Mouse (Mus musculus) forelimb bud, embryonic 11.5 days (tissue): Measurements from ENCODE around the gene Ppm1a.
"Not testable (repeated sequence)": the region's sequence is repeated elsewhere in the genome, so short reads cannot be mapped to it uniquely, and the experiment has no call there.

ENCODE experiments used
- DNase-seq: peaks from one replicate; pipeline ENCODE4 v3.0.0-alpha.2; 2012; ENCODE audit warnings: low read depth, low spot score

The Ppm1a gene

DNA sequence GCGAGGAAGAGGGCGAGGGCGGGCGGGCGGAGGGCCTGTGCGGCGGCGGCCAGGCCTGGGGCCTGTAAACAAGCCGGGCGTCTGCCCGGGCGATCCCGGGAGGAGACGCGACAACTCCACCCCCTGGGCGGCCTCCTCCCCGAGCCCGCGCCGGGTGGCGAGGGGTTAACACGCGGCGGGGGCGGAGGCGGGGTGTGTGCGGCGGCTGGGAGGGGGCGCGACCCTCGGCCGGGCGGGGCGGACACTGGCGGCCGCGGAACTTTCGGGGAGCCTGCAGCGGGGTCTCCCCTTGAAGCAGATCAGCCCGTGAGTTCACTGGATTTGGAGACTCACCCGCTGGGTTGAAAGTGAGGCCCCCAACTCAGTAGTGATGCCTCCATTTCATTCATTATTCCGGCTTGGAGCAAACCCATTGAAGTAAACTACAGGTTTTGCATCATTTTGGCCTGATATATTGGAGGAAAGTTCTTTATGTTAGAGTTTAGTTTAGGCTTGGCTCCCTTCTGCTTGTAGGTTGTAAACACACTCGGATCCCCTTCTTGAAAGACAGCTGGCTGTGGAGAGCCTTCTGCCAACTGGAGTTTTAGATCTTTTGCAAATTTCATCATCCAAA is 4.5 kb downstream of the Ppm1a start:
- DNase-seq, result peak; percentile 46

DNA sequence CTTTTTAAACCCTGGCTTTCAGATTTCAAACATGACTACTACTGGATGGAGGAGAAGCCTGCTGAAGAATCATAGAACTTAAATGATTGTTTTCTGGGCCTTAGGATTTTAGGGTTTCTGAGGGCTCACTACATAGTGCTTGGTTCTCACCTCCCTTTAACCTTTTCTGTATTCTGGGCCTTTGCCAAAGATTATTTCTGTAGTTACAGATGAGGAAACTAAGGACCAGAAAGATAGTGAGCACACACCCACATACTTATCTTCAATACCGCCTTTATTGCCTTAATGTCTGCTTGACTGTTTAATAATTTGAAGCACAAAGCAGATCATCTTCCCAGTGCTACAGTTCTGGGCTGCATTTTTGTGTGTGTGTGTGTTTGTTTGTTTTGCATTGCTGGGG is 5.2 kb downstream of the Ppm1a start:
- no peak for DNase-seq

DNA sequence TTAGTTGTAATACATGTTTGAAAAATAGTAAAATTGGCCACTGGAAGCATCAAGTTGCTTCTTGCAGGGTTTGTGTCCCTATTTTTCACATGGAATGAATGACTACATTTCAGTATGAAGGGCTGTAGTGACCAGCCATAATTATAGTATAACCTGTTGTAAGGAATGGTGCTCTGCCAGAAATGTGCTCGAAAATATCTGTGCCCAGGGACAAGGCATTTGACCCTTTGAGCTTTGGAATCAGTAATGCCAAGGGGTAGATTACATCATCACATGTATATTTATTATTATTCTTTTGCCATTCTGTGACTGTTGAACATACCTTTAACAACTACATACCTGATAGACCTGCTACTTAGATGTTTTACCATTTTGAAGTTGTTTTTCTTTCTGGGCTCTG is 5.9 kb downstream of the Ppm1a start:
- no peak for DNase-seq

DNA sequence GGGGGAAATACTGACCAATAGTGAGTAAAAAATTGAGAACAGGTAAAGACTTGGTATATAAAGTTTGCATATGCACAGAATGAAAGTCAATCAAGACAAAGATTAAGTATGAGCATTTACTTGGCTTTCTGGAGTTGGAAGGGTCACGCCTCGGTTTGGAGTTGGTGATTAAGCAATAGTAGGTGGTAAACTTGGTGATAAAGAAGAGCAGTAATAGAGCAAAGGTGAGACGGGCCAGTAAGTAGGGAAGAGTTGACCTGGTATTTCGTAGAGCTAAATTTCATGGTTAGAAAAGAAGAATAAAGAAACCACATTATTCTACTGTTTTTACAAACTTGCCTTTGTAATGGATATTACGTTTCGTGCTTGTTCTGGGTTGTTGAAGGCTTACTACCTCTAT is 10.6 kb downstream of the Ppm1a start:
- no peak for DNase-seq

DNA sequence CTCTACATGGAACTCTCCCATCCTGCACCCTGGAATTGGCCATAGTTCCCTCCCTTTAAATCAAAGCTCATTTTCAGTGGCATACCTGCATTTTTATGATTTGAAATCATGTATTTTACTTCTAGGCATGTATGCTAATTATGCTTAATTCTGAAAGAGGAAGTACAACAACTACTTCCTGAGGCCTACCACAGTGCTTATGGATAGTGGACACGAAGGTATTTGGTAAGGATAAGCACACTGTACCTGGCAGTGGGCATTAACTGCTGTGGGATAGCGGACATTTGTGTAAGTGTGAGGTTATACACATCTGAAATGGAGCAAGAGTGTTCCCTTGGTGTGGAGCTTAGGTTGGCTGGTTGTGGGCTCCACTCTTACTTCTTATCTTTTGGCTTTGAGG is 11.0 kb downstream of the Ppm1a start:
- no peak for DNase-seq

DNA sequence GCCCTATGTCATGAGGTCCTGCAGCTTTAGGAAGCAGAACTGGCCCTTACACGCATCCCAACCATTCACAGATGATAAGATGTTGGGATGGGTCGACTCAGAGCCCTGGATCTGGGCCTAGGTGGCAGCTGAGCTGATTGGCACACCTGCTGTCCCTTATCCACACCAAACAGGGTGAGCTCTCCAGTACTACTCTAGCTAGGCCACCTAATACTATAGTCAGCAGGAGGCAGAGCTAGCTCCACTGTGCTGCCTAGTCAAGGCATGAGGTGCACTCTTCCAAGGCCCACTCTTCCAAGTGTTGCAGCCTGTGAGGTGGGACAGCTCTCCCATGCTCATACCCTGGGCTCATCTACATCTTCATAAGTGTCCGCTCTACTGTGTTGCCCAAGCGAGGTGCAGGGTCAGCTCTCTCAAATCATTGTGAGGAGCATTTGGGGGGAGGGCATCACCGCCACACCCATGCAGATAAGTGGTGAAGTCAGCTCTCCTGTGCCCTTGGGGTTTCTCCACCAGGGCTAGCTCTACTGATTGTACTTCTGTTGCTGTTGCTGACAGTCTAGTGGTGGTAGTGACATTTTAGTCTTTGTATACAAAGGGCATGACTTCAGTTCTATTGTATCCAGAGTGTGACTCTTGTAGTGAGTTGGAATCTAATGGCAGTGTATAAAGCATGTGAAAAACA is 12.4 kb downstream of the Ppm1a start:
- no peak for DNase-seq

DNA sequence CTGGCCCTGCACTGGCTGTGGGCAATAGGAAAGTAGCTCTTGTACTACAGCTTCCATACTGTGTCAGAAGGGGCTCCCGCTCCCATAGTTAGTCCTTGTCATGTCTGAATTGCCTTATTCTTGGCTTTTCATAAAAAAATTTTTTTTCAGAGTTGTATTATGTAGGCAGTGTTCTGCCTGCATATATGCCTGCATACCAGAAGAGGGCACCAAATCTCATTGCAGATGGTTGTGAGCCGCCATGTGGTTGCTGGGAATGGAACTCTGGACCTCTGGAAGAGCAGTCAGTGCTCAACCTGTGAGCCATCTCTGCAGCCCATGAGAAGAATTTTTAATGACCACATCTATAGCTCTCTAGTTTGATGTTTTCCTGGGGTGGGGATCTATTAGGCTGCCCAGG is 13.9 kb downstream of the Ppm1a start:
- DNase-seq, result no peak

DNA sequence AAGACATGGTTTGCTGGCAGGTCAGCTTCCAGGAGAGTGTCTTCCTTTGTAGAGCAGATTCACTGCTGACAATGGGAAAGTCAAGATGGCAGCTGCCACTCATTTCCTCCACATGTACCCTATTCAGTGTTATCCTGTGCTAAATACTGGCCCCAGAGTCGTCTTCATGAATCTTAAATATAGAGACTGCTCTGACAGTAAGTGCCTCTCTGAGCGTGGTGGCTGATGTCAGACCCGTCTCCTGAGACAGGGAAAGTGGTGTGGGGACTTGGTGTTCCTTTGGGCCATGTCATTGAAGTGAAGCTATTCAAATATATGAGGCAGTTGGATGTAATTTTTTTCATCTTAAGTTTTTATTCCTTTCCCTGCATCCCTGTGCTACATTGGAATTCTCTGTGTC is 14.5 kb downstream of the Ppm1a start:
- no peak for DNase-seq

DNA sequence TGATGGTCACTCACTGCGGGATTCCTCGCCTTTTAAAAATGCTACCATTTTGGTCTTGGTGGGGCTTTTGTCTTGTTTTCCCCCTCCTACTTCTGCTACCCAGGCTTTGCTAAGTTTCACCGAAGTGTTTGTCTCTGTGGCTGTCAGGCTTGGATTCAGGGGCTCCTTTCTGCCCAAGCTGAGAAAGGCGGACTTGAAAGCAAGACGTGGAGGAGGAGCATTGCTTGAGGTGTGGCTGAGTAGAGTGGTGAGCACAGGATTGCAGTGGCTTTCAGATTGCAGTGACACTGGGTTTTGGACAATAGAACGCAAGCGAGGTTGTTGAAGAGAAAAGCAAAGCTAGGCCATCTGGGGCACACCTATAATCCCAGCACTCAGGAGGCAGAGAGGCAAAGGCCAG is 16.7 kb downstream of the Ppm1a start:
- DNase-seq, result no peak

DNA sequence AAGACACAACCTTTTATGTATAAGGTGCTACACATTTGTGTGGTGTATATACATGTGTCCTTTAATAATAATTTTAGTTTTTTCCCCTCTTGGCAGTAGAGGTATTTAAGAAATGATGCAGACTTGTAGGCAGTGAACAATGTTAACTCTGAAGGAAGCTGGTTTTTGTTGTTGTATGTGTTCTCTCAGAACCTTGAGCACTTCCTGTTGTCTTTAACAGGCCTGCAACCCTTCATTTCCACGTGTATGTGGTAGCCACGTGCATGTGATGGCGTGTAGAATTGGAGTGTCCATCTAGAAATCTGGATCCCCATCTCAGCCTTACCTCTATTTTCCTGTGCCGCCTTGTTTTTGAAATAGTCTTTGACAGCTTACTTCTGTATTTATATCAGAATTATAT is 20.0 kb downstream of the Ppm1a start:
- DNase-seq, result no peak

DNA sequence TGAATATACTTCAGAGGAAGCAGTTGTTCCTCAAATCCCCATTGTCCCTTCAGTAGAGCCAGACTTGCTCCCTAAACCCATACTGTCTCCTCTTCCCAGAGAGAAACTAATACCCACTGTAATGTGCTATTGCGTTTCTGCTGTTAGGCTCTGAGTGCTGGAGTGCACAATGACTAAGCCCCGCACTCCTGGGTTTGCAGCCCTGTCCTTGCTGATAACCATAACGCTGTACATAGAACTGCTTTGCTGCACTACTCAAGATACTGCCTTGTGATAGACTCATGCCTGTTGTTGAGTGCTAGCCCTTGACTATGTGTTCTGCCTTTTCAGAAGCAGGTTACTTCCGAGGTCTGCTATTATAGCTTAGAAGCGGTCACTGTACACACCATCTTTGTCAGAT is 22.9 kb downstream of the Ppm1a start:
- DNase-seq, result no peak

DNA sequence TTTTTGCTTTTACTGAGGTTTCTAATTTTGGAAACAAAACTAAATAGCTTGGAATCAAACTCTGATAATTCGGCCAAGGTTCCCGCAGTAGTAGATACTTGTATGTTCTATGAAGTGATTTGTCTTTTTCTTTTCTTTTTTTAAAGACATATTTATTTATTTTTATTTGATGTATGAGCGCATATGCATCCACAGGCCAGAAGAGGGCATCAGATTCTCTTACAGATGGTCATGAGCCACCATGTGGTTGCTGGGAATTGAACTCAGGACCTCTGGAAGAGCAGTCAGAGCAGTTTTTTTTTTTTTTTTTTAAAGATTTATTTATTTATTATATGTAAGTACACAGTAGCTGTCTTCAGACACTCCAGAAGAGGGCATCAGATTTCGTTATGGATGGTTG is 25.5 kb downstream of the Ppm1a start:
- not testable (repeated sequence) for DNase-seq

DNA sequence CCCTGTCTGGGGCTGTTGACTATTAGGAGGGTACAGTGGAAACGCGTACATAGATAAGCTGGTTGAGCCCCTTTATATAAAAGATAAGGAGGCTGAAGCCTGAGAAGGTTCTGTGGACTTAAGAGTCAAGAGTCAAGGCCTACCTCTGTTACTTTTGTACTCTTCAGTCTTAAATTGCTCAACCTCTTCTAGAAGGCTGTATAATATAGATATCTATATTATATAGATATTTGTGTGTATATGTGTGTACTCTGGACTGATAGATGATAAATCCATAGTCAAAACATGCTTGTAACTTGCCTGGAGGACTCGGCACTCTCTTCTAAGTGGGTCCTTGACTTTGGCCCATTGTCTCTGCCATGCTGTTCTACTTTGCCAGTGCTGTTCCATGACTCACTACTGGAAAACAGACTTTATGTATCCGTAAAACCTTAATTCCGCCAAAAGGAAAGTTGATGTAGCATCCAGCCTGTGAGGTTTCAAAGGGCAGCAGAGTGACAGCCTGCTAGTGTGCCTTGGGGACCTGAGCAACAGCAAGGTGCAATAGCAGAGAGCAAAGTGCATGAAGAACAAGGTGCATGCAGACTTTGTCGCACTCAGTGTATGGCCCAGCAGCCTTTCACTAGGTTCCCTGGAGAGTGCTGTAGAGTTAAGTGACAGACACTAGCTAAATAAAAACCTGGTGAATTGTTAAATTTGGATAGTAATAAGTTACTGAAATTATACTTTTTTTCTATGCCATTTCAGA is 28.1 kb downstream of the Ppm1a start:
- DNase-seq, result no peak

DNA sequence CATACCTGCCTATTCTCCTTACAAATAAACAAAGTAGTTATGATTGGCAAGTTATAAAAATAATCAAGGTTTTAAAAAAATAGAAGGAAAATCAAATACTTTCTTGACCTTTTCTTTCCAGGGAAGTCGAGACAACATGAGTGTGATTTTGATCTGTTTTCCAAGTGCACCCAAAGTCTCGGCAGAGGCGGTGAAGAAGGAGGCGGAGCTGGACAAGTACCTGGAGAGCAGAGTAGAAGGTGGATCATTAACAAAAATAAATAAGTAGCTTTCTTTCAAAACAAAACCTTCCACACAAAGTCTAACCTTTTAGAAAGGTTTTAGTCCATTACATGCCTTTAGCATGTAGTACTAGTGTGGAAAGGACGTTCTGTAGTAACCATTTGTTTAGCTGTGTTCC is 29.3 kb downstream of the Ppm1a start:
- DNase-seq, result no peak

DNA sequence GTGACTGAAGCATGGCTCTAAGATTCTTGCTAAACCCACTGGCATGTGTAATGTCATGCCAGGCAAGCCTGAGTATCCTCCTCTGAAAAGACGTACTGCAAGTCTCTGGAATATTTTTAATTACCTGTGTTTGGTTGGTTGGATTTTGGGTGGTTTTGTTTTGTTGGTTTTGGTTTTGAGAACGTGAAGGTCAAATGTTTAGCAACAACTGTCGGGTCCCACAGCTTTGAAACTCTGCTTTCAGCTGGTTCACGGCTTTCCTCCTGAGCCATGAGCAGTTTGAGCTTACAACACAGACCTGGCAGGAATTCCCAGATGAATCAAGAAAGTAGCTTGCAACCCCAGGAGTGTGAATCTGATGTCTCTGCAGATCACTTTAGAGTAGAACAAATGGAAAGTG is 29.7 kb downstream of the Ppm1a start:
- DNase-seq, result no peak

DNA sequence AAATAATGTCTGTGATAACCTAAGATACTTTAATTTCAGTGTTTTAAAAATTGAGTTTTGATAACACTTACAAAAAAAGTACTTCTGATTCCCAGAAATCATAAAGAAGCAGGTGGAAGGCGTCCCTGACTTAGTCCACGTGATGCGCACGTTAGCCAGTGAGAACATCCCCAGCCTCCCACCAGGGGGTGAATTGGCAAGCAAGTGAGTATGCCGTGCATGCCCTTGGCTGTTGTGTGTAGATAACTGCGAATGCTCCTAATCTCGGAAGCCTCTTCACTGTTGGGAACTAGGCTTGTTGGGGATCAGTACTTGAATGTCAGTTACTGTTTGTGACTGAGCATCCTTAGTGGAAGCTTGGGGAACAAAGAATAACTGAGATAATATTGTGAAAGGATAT is 33.3 kb downstream of the Ppm1a start:
- no peak for DNase-seq

DNA sequence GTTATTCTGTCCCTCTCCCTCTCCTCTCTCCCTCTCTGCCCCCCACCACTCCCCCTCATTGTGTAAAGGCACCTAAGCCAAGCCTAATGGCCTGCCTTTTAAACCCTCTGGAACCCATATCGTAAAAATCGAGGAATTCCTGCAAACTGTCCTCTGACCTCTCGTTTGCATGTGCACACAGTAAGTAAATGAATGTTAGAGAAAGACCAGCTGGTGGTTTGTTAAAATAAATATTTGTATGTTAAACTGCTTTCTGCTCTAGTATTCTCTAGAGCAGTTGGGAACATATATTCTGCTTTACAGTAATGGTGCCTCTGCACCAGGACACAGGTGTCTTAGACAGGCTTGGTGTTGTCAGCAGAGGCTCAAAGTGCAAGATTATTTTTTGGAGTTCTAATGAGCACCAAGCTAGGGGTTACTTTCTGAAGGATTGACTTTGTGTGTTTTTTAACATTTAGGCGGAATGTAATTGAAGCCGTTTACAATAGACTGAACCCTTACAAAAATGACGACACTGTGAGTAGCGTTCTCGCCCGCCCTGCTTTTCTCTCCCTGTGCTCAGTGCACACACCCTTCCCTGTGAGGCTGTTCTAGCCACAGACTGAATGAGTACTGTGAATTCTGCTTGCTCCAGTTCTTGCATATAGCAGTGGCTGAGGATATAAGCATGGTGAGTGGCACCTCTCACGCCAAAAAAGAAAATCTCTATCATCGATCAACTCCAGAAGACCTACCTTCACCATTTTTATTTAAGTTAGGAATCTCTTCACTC is 35.3 kb downstream of the Ppm1a start:
- DNase-seq, result no peak

DNA sequence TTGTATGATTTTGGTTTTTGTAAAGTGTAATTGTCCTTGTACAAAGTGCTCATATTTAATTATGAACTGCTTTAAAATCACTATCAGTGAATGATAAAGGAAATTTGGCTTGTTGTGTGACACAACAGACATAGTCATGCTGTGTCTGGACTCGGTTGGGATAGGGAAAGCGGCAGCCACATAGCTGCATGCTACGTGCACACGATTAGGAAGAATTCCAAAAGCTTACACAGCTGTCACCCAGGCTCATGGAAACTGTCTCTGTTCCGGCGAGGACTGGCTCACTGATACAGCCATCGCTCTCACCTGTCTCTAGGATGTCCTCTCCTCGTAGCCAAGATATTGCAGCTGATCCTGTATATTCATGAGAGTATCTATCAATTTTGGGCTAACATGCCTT is 36.7 kb downstream of the Ppm1a start:
- no peak for DNase-seq

DNA sequence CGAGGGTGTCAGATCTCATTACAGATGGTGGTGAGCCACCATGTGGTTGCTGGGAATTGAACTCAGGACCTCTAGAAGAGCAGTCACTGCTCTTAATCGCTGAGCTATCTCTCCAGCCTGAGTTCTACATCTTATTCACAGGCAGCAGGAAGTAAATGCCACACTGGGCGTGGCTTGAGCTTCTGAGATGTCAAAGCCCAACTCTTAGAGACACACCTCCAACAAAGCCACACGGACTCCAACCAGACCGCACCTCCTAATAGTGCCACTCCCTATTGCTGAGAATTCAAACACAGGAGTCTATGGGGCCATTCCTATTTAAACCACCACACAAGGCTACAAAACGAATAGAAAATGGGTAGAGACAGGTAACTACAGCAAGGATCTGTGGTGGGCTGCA is 52.5 kb downstream of the Ppm1a start:
- no peak for DNase-seq

DNA sequence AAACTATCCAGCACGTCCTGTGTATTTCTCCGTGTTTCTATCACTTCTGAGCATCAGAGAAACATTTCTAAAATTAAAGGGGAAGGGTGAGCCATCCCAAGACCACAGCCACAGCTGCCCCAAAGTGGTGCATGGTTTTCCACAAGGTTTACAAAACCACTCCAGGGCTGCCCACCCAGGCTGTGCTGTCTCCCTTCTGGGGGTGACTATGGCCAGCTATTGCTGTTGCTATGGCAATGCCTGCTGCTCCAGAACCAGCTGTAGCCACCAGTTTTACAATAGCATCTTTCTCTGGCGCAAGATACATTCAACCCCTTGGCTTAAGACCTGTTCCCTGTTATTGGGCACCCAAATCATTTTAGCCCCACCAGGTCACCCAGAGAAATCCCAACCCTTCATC is 54.3 kb downstream of the Ppm1a start:
- DNase-seq, result no peak

DNA sequence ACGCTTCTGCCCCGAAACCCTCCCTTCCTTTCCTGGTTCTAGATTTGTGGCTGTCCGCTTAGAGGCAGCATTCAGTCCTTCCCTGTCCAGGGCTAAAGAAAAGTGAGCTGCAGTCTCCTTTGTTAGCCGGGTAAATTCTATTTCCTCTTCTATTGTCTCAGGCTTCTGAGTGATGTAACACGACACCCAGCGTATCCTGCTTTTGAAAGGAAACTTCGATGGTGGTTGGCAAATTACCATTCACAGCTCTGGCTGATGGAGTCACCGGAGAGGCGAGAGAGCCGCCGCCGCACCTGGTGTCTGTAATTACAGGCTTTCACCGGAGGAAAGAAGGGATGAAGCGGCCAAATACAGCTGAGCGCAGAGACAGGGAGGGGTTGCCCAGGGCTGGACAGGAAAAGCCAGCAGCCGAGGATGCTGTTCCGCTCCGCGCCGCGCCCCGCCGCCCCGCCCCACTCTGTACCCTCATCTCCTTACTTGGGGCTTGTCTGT is 63.7 kb downstream of the Ppm1a start:
- DNase-seq, result peak; percentile 54

DNA sequence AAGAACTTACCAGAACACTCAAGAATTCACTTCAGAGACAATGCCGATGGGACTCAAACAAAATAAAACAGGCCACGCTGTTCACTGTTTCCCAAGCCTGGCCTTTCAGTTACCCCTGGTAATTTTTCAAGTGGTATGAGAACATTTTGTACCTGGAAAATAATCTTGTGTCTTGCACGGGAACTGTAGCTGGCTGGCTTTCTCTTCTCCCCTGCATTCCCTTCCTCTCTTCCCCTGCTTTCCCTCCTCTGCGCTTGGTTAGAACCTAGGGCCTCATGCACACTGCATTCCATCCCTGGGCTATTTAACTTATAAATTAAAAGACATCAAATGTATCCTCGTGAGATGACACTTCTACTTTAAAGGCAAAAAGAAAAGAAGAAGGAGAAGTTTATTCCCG is 64.3 kb downstream of the Ppm1a start:
- DNase-seq, result no peak
